Mouse (Mus musculus) G1E-ER4 (cell line): ENCODE data around the gene Gm28827. TPM values are rescaled to one million over a fixed set of nuclear protein-coding genes. Genes with fewer than 3 reads are reported as not detected.
"Not testable (repeated sequence)": the region's sequence is repeated elsewhere in the genome, so short reads cannot be mapped to it uniquely, and the experiment has no call there.

Experiments used
- GATA1 ChIP-seq: IDR thresholded peaks from one replicate; pipeline ENCODE4 v1.8.0; 2012; ENCODE audit warnings: low read length, inconsistent platforms
- polyA plus RNA-seq: library from polyadenylated mRNA; stranded (reverse); fragments of >175 nt; gene quantifications from 2 replicates; pipeline ENCODE4 v1.2.3, GENCODE M21; 2012

Gm28827 gene
- not detected in 2 replicates for polyA plus RNA-seq

DNA sequence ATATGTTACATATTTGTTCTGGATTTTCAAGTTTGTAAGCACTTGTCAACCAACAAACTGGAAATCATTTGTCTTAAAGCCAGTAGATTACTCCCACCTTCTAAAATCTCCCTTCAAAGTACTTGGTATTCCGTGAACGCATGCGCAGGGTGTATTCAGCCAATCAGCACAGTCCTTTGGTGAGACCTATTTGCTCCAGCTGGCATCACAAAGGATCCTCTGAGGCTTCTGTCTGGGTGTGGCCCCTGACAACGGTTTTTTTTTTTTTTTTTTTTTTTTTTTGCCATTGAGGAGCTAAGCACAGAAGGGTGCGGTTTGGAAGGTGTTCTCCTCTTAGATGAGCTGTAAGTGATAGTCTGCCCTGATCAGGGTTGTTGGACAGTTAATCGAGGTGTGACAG is at the start of gene Gm28827:
Gm28827 (plus strand) TSS at position 301 of the 400 bp plus-strand sequence.
- TF ChIP-seq GATA1, result not testable (repeated sequence)
